Mouse (Mus musculus): ENCODE data around the gene Cadm2. TPM values are rescaled to one million over a fixed set of nuclear protein-coding genes. Genes with fewer than 3 reads are reported as not detected.

Cadm2 gene
- polyA plus RNA-seq, 2 experiments from 2014 or later: 0.38 TPM; not detected in 1

- ATAC-seq: no peak
Measured at GRCm38 (mm10) chr16:67122532-67122931, 498.2 kb downstream of the Cadm2 start.

GRCm38 (mm10) chr16:67121781-67122180, 498.9 kb downstream of the Cadm2 start:
- no peak for ATAC-seq

GRCm38 (mm10) chr16:67106478-67107061, 514.1 kb downstream of the Cadm2 start:
- ATAC-seq: no peak

- ATAC-seq: no peak
Measured at GRCm38 (mm10) chr16:67096706-67097105, 524.0 kb downstream of the Cadm2 start.

- ATAC-seq: no peak
Measured at GRCm38 (mm10) chr16:67095916-67096315, 524.8 kb downstream of the Cadm2 start.

- no peak for ATAC-seq
Measured at GRCm38 (mm10) chr16:67089747-67090146, 531.0 kb downstream of the Cadm2 start.

GRCm38 (mm10) chr16:67079318-67079717, 541.4 kb downstream of the Cadm2 start:
- ATAC-seq: no peak

GRCm38 (mm10) chr16:67076169-67076895, 544.4 kb downstream of the Cadm2 start:
- ATAC-seq: no peak

- ATAC-seq: no peak
Measured at GRCm38 (mm10) chr16:67068461-67068860, 552.2 kb downstream of the Cadm2 start.

- ATAC-seq: no peak
Measured at GRCm38 (mm10) chr16:67030918-67031317, 589.8 kb downstream of the Cadm2 start.

- no peak for ATAC-seq
Measured at GRCm38 (mm10) chr16:67019856-67020255, 600.9 kb downstream of the Cadm2 start.

- ATAC-seq: no peak
Measured at GRCm38 (mm10) chr16:67017710-67018109, 603.0 kb downstream of the Cadm2 start.

- ATAC-seq: no peak
Measured at GRCm38 (mm10) chr16:67003161-67003560, 617.5 kb downstream of the Cadm2 start.

- no peak for ATAC-seq
Measured at GRCm38 (mm10) chr16:67001707-67002106, 619.0 kb downstream of the Cadm2 start.

GRCm38 (mm10) chr16:66997461-66997860, 623.2 kb downstream of the Cadm2 start:
- no peak for ATAC-seq

- no peak for ATAC-seq
Measured at GRCm38 (mm10) chr16:66987741-66988140, 633.0 kb downstream of the Cadm2 start.

GRCm38 (mm10) chr16:66986879-66987278, 633.8 kb downstream of the Cadm2 start:
- ATAC-seq: no peak

- ATAC-seq: no peak
Measured at GRCm38 (mm10) chr16:66970912-66971311, 649.8 kb downstream of the Cadm2 start.

- no peak for ATAC-seq
Measured at GRCm38 (mm10) chr16:66969520-66970144, 651.1 kb downstream of the Cadm2 start.

- no peak for ATAC-seq
Measured at GRCm38 (mm10) chr16:66968336-66968735, 652.4 kb downstream of the Cadm2 start.

GRCm38 (mm10) chr16:66967686-66968085, 653.0 kb downstream of the Cadm2 start:
- ATAC-seq: no peak

- ATAC-seq: no peak
Measured at GRCm38 (mm10) chr16:66959146-66959545, 661.6 kb downstream of the Cadm2 start.

GRCm38 (mm10) chr16:66955876-66956275, 664.8 kb downstream of the Cadm2 start:
- no peak for ATAC-seq

- ATAC-seq: no peak
Measured at GRCm38 (mm10) chr16:66936332-66936731, 684.4 kb downstream of the Cadm2 start.

All from CD4-positive, CD25-positive, alpha-beta regulatory T cell, adult 4 months (primary cell).